Mouse (Mus musculus) embryonic fibroblast, embryonic 13.5 days (primary cell): ENCODE results near the gene Dclk3. TPM values are rescaled to one million over a fixed set of nuclear protein-coding genes. Genes with fewer than 3 reads are reported as not detected.

Experiments
- H3K27ac ChIP-seq: 2 replicates; pipeline ENCODE4 v1.5.1; 2012; ENCODE audit warnings: low read length, control low read depth, inconsistent platforms; ENCODE audit not compliant: insufficient read depth
- H3K4me1 ChIP-seq: 2 replicates; pipeline ENCODE4 v1.6.1; 2011; ENCODE audit warnings: low read length; ENCODE audit not compliant: control insufficient read depth, insufficient read depth
- H3K4me3 ChIP-seq: 2 replicates; pipeline ENCODE4 v1.5.1; 2011; ENCODE audit warnings: mild to moderate bottlenecking, control low read depth, low read length; ENCODE audit not compliant: insufficient read depth
- CTCF ChIP-seq: IDR thresholded peaks from 2 replicates; pipeline ENCODE4 v1.5.1; 2011; ENCODE audit warnings: mild to moderate bottlenecking, control low read depth, low read length, moderate library complexity, borderline replicate concordance; ENCODE audit not compliant: insufficient read depth
- POLR2A ChIP-seq: IDR thresholded peaks from 2 replicates; pipeline ENCODE4 v1.6.1; 2011; ENCODE audit warnings: low read depth, mild to moderate bottlenecking, control low read depth, low read length, moderate library complexity
- polyA plus RNA-seq: library from polyadenylated mRNA; stranded (reverse); fragments of >200 nt; gene quantifications from 2 replicates; pipeline ENCODE4 v1.2.4, GENCODE M21; 2011; ENCODE audit warnings: low read depth; ENCODE audit not compliant: missing spikeins, insufficient read length

The Dclk3 gene
- polyA plus RNA-seq, 1 experiment: not detected

- no peaks in the 10 kb centered on the region for H3K4me1 ChIP-seq
- H3K4me3 ChIP-seq: no peak overlapping the region
- TF ChIP-seq POLR2A (no peak), CTCF (no peak)
- no peak overlapping the region for H3K27ac ChIP-seq
Observed at GRCm38 (mm10) chr9:111459466-111459865, 20.6 kb downstream of the Dclk3 start.

GRCm38 (mm10) chr9:111460201-111460814, 21.4 kb downstream of the Dclk3 start:
- TF ChIP-seq CTCF (no peak), POLR2A (no peak)
- no peak overlapping the region for H3K27ac ChIP-seq
- H3K4me3 ChIP-seq: no peak overlapping the region
- H3K4me1 ChIP-seq: no peaks in the 10 kb centered on the region

- no peak overlapping the region for H3K4me3 ChIP-seq
- H3K4me1 ChIP-seq: no peaks in the 10 kb centered on the region
- H3K27ac ChIP-seq: no peak overlapping the region
- TF ChIP-seq CTCF (no peak), POLR2A (no peak)
Observed at GRCm38 (mm10) chr9:111461415-111462103, 22.7 kb downstream of the Dclk3 start.

GRCm38 (mm10) chr9:111465666-111466065, 26.8 kb downstream of the Dclk3 start:
- Histone ChIP-seq H3K4me3 (no peak overlapping the region), H3K27ac (no peak overlapping the region), H3K4me1 (no peaks in the 10 kb centered on the region)
- no peak for TF ChIP-seq CTCF
- no peak for TF ChIP-seq POLR2A

- TF ChIP-seq POLR2A (no peak), CTCF (no peak)
- Histone ChIP-seq H3K27ac (no peak overlapping the region), H3K4me3 (no peak overlapping the region), H3K4me1 (no peaks in the 10 kb centered on the region)
Observed at GRCm38 (mm10) chr9:111473686-111474457, 35.0 kb downstream of the Dclk3 start.

DNA sequence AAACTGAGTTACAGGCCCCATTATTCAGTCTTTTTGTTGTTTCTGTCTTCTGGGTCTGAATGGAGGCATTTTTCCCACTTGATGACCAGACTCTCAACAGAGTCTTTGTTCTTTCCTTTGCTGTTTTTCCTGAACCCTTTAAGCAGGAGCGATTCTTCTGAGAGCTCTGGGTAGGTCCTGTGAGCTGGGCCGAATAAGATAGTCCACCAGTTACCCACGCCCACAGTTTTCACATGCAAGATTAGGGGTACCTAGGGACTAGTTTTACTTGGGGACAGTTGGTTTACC, 35.5 kb downstream of the Dclk3 start:
- TF ChIP-seq CTCF: no peak
- no peak for TF ChIP-seq POLR2A
- no peaks in the 10 kb centered on the region for H3K4me1 ChIP-seq
- no peak overlapping the region for H3K4me3 ChIP-seq
- H3K27ac ChIP-seq: no peak overlapping the region

DNA sequence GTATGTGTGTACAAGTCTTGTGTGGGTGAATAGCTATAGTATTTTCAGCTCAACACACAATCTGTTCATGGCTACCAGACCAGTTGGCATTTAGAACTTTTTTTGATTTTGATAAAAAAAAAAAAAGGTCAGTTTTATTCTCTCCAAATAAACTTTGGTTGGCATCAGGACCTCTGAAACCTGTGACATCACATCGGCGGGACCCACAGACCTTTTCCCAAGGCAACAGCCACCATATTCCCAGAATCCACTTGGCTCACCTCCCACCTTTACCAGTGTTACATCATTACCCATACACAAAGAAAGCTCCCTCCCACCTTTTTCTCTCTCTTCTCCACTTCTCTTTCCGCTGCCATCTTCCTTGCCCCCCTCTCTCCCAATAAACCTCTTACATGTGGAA, 36.4 kb downstream of the Dclk3 start:
- H3K4me3 ChIP-seq: no peak overlapping the region
- TF ChIP-seq CTCF: no peak
- TF ChIP-seq POLR2A: no peak
- no peaks in the 10 kb centered on the region for H3K4me1 ChIP-seq
- H3K27ac ChIP-seq: no peak overlapping the region

DNA sequence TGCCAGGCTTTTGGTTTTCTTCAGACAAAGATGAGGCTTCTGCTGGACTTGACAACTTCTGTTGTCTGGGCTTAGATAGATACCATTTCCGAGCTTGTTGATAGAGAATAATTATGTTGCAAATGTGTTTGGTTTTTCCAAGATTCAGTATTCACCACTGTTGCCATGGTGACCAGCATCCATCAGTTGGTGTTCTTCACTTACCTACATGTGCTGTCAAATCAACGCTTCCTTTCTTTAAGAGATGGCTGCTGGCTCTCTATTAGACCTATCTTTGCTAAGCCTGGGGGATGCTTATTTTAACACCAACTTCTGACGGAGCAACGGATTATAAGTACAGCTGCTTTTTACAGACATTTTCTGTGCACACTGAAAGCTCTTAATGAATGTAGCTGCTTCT, 37.1 kb downstream of the Dclk3 start:
- H3K4me3 ChIP-seq: no peak overlapping the region
- H3K4me1 ChIP-seq: no peaks in the 10 kb centered on the region
- TF ChIP-seq CTCF (no peak), POLR2A (no peak)
- H3K27ac ChIP-seq: no peak overlapping the region

GRCm38 (mm10) chr9:111476479-111477016, 37.7 kb downstream of the Dclk3 start:
- TF ChIP-seq POLR2A: no peak
- TF ChIP-seq CTCF: no peak
- H3K27ac ChIP-seq: no peak overlapping the region
- H3K4me3 ChIP-seq: no peak overlapping the region
- H3K4me1 ChIP-seq: no peaks in the 10 kb centered on the region
